Mouse (Mus musculus) C2C12 (cell line): Measurements from ENCODE around the gene Tmcc3. TPM values are rescaled to one million over a fixed set of nuclear protein-coding genes. Genes with fewer than 3 reads are reported as not detected.

ENCODE experiments used
- H3K27me3 ChIP-seq: one replicate; pipeline ENCODE4 v1.6.1; 2011; ENCODE audit not compliant: control insufficient read depth, insufficient read depth, insufficient read length
- H3K36me3 ChIP-seq: one replicate; pipeline ENCODE4 v1.6.1; 2011; ENCODE audit not compliant: control insufficient read depth, insufficient read depth
- H3K4me3 ChIP-seq: one replicate; pipeline ENCODE4 v1.5.1; 2011; ENCODE audit warnings: mild to moderate bottlenecking, control low read depth; ENCODE audit not compliant: poor library complexity, insufficient read depth, severe bottlenecking
- H3K79me2 ChIP-seq: one replicate; pipeline ENCODE4 v1.6.1; 2011; ENCODE audit not compliant: control insufficient read depth, insufficient read depth
- H3K79me3 ChIP-seq: one replicate; pipeline ENCODE4 v1.6.1; 2011; ENCODE audit warnings: low read depth, control low read depth
- H3ac ChIP-seq: one replicate; pipeline ENCODE3; 2011; ENCODE audit warnings: low read depth; ENCODE audit not compliant: control insufficient read depth, insufficient read length
- CEBPB ChIP-seq: IDR thresholded peaks from one replicate; pipeline ENCODE4 v1.6.1; 2011; ENCODE audit warnings: low read depth, mild to moderate bottlenecking, control low read depth, moderate library complexity
- CTCF ChIP-seq: IDR thresholded peaks from one replicate; pipeline ENCODE4 v1.5.1; 2011; ENCODE audit not compliant: control insufficient read depth, insufficient read depth, insufficient read length
- FOSL1 ChIP-seq: IDR thresholded peaks from one replicate; pipeline ENCODE4 v1.8.0; 2011; ENCODE audit warnings: mild to moderate bottlenecking, low read length; ENCODE audit not compliant: poor library complexity, insufficient read depth, severe bottlenecking
- MAX ChIP-seq: IDR thresholded peaks from one replicate; pipeline ENCODE4 v1.6.1; 2011; ENCODE audit warnings: mild to moderate bottlenecking, control low read depth
- MYOD1 ChIP-seq: IDR thresholded peaks from one replicate; pipeline ENCODE4 v1.6.1; 2011; ENCODE audit warnings: low read depth; ENCODE audit not compliant: control insufficient read depth, insufficient read length
- MYOG ChIP-seq: IDR thresholded peaks from one replicate; pipeline ENCODE4 v1.6.1; 2011; ENCODE audit not compliant: control insufficient read depth, insufficient read length; ENCODE audit errors: extremely low read depth
- USF1 ChIP-seq: IDR thresholded peaks from one replicate; pipeline ENCODE4 v1.6.1; 2011; ENCODE audit warnings: low read depth, mild to moderate bottlenecking, control low read depth, moderate library complexity
- polyA plus RNA-seq: library from polyadenylated mRNA; unstranded; fragments of >200 nt; fragmentation: generic; extraction: Trizol; gene quantifications from one replicate; pipeline ENCODE4 v1.2.1, GENCODE M21; 2012; ENCODE audit warnings: missing spikeins

Tmcc3 gene
- polyA plus RNA-seq, 1 experiment: 3.5 TPM

- Histone ChIP-seq H3ac (no peak overlapping the region), H3K4me3 (no peak overlapping the region), H3K79me3 (no peaks in the 10 kb centered on the region), H3K36me3 (no peaks in the 10 kb centered on the region), H3K27me3 (no peaks in the 10 kb centered on the region), H3K79me2 (no peaks in the 10 kb centered on the region)
- TF ChIP-seq USF1 (no peak), FOSL1 (no peak), MYOD1 (no peak), MAX (no peak)
Observed at GRCm38 (mm10) chr10:94601034-94601433, 289.3 kb downstream of the Tmcc3 start.

- H3ac ChIP-seq: no peak overlapping the region
- H3K4me3 ChIP-seq: no peak overlapping the region
- no peaks in the 10 kb centered on the region for H3K36me3 ChIP-seq
- no peaks in the 10 kb centered on the region for H3K79me3 ChIP-seq
- no peaks in the 10 kb centered on the region for H3K27me3 ChIP-seq
- no peak for TF ChIP-seq FOSL1
- TF ChIP-seq CEBPB: no peak
- TF ChIP-seq USF1: no peak
- TF ChIP-seq MAX: no peak
- no peak for TF ChIP-seq MYOD1
- no peak for TF ChIP-seq CTCF
- no peak for TF ChIP-seq MYOG
- no peaks in the 10 kb centered on the region for H3K79me2 ChIP-seq
Observed at GRCm38 (mm10) chr10:94605491-94605890, 293.7 kb downstream of the Tmcc3 start.

- TF ChIP-seq CTCF (peak; percentile 63), FOSL1 (no peak), MAX (no peak)
- H3K36me3 ChIP-seq: no peaks in the 10 kb centered on the region
- H3K79me3 ChIP-seq: no peaks in the 10 kb centered on the region
- no peaks in the 10 kb centered on the region for H3K27me3 ChIP-seq
- H3ac ChIP-seq: no peak overlapping the region
- no peak overlapping the region for H3K4me3 ChIP-seq
- H3K79me2 ChIP-seq: no peaks in the 10 kb centered on the region
Observed at GRCm38 (mm10) chr10:94609309-94609777, 297.6 kb downstream of the Tmcc3 start.

- H3K4me3 ChIP-seq: no peak overlapping the region
- H3K79me3 ChIP-seq: no peaks in the 10 kb centered on the region
- H3K36me3 ChIP-seq: no peaks in the 10 kb centered on the region
- no peaks in the 10 kb centered on the region for H3K79me2 ChIP-seq
- TF ChIP-seq FOSL1 (no peak), MYOG (no peak), USF1 (no peak), MAX (no peak), MYOD1 (no peak), CEBPB (no peak), CTCF (no peak)
- H3ac ChIP-seq: no peak overlapping the region
- no peaks in the 10 kb centered on the region for H3K27me3 ChIP-seq
Observed at GRCm38 (mm10) chr10:94611228-94611968, 299.6 kb downstream of the Tmcc3 start.

GRCm38 (mm10) chr10:94611969-94612440, 300.3 kb downstream of the Tmcc3 start:
- TF ChIP-seq MYOG (no peak), MAX (no peak), CTCF (no peak), USF1 (no peak), FOSL1 (no peak), MYOD1 (no peak), CEBPB (no peak)
- H3K4me3 ChIP-seq: no peak overlapping the region
- H3K79me3 ChIP-seq: no peaks in the 10 kb centered on the region
- H3K36me3 ChIP-seq: no peaks in the 10 kb centered on the region
- H3ac ChIP-seq: no peak overlapping the region
- no peaks in the 10 kb centered on the region for H3K79me2 ChIP-seq
- no peaks in the 10 kb centered on the region for H3K27me3 ChIP-seq

GRCm38 (mm10) chr10:94619586-94619985, 307.8 kb downstream of the Tmcc3 start:
- H3K36me3 ChIP-seq: no peaks in the 10 kb centered on the region
- H3K79me3 ChIP-seq: no peaks in the 10 kb centered on the region
- TF ChIP-seq FOSL1: no peak
- no peak for TF ChIP-seq MYOG
- TF ChIP-seq MAX: no peak
- no peak for TF ChIP-seq MYOD1
- TF ChIP-seq CEBPB: no peak
- no peak for TF ChIP-seq USF1
- no peak for TF ChIP-seq CTCF
- no peaks in the 10 kb centered on the region for H3K27me3 ChIP-seq
- H3K79me2 ChIP-seq: no peaks in the 10 kb centered on the region
- no peak overlapping the region for H3K4me3 ChIP-seq
- H3ac ChIP-seq: no peak overlapping the region
